Mouse (Mus musculus): Measurements from ENCODE around the gene Tnfrsf11a. TPM values are rescaled to one million over a fixed set of nuclear protein-coding genes. Genes with fewer than 3 reads are reported as not detected.

Tnfrsf11a gene
- total and polyA plus RNA-seq, 2 experiments from 2014 or later, result 1.1 to 4.0 TPM

DNA sequence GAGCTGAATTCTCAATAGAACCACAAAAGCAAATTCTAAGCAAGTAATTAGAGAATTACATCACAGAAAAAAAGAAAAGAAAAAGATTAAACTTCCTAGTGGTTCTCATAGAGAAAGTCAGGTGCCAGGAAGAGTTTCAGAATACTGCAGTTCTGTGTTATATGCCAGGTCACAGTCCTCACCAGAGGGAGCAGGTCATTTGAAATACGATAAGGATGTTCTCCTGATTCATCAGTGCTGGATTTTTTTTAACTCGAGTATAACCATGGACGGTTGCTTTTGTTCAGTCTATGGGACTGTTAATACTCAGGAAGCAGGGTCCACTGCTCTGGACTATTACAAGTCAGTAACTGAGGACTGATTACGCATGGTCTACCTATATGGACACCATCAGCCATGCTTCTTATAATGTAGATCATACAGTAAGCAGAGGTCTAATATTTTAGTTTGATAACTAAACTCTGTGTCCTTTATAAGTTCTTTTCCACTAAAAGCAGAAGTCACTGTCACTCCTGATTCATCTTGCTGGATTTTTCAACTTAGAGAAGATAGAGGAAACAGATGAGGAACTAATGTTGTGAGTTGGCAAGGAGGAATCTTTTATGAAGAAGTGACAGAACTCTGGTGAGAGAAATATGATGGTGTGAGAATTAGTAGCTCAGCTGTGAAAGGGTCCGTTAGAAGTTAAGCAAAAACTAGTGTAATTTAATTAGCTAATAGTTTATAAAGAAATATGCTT lies 33.5 kb upstream of the Tnfrsf11a start:
- no peaks in the 10 kb centered on the region for H3K27me3 ChIP-seq (ENCODE audit: insufficient read depth, low read length)
- ATAC-seq (no peak), DNase-seq (ENCODE audit: low spot score) (no peak)
- H3K4me1 ChIP-seq (ENCODE audit: insufficient read depth, low read length), result no peaks in the 10 kb centered on the region
- WGBS, result 92% methylated on average over 5 of the region's 5 CpGs
- no peak overlapping the region for H3K27ac ChIP-seq
- no peak overlapping the region for H3K4me3 ChIP-seq (ENCODE audit: low read length)
- peaks cover 24% of the 10 kb centered on the region for H3K36me3 ChIP-seq (ENCODE audit: insufficient read depth, low read length)
- H3K4me2 ChIP-seq (ENCODE audit: low read depth, low read length), result no peak overlapping the region
- no peaks in the 10 kb centered on the region for H3K9me3 ChIP-seq (ENCODE audit: low read length)
- H3K9ac ChIP-seq (replicated peaks; ENCODE audit: low read length), result no peak overlapping the region
- no peak for TF ChIP-seq CTCF (IDR thresholded peaks at IDR 0.05; ENCODE audit: low read depth)

DNA sequence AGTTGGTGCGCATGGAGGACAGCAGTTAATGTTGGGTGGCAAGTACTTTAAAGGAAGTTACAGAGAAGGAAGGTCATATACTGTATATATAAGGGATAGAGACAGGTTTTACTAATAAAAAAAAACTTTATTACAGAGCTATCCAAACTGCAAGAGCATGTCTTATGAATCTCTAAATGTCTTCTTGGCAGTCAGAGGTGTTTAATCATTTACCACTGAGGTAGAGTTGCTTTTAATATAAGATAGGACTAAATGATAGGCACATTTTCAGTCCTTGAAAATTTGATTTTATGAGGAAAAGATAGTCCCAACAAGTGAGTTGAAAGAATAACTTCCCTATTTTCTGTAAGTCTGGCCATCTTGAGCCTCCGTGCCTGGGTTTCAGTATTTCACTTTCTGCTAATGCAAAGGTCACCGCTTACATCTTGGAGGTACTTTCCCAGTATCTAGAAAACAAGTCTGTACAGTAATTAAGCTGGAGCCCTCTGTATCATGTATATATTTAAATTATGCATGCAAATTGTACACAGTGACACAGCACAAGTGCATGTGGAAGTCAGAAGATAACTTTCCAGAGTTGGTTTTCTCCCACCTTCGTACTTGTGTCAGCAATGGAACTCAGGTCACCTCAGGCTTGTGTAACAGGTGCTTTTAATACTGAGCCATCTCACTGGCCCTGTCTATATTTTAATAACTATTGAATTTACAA lies 32.3 kb upstream of the Tnfrsf11a start:
- Histone ChIP-seq H3K4me2 (ENCODE audit: low read depth, low read length) (no peak overlapping the region), H3K9ac (replicated peaks; ENCODE audit: low read length) (no peak overlapping the region), H3K9me3 (ENCODE audit: low read length) (no peaks in the 10 kb centered on the region), H3K36me3 (ENCODE audit: insufficient read depth, low read length) (peaks cover 27% of the 10 kb centered on the region), H3K4me3 (ENCODE audit: low read length) (no peak overlapping the region), H3K27ac (no peak overlapping the region), H3K4me1 (ENCODE audit: insufficient read depth, low read length) (no peaks in the 10 kb centered on the region), H3K27me3 (ENCODE audit: insufficient read depth, low read length) (no peaks in the 10 kb centered on the region)
- 97% methylated on average over 4 of the region's 4 CpGs for whole genome bisulfite sequencing
- TF ChIP-seq CTCF (IDR thresholded peaks at IDR 0.05; ENCODE audit: low read depth), result no peak
- no peak for ATAC-seq
- no peak for DNase-seq (ENCODE audit: low spot score)

DNA sequence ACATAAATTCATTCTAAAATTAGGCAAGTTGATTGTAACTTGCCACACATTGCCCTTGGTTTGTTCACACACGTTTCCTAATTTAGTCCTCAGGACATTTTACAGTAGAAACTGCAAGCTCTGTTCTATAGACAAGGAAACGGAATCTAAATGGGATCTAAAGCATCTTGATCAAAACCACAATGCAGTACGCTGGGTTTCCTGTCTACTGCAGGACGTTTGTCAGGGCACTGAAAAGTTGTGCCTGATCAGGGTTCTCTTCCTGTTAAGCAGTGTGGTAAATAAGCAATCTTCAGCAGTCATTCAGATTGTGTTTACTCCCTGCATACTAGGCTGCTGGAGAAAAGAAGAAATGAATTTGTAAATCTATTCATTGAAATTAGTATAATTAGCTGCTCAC lies 28.3 kb upstream of the Tnfrsf11a start:
- no peaks in the 10 kb centered on the region for H3K27me3 ChIP-seq (ENCODE audit: insufficient read depth, low read length)
- peaks cover 24% of the 10 kb centered on the region for H3K36me3 ChIP-seq (ENCODE audit: insufficient read depth, low read length)
- 85% methylated on average over 4 of the region's 4 CpGs for WGBS
- TF ChIP-seq CTCF (IDR thresholded peaks at IDR 0.05; ENCODE audit: low read depth), result no peak
- no peak overlapping the region for H3K4me2 ChIP-seq (ENCODE audit: low read depth, low read length)
- ATAC-seq (no peak), DNase-seq (ENCODE audit: low spot score) (no peak)
- no peaks in the 10 kb centered on the region for H3K9me3 ChIP-seq (ENCODE audit: low read length)
- H3K4me1 ChIP-seq (ENCODE audit: insufficient read depth, low read length), result no peaks in the 10 kb centered on the region
- H3K4me3 ChIP-seq (ENCODE audit: low read length), result no peak overlapping the region
- no peak overlapping the region for H3K27ac ChIP-seq
- H3K9ac ChIP-seq (replicated peaks; ENCODE audit: low read length), result no peak overlapping the region

DNA sequence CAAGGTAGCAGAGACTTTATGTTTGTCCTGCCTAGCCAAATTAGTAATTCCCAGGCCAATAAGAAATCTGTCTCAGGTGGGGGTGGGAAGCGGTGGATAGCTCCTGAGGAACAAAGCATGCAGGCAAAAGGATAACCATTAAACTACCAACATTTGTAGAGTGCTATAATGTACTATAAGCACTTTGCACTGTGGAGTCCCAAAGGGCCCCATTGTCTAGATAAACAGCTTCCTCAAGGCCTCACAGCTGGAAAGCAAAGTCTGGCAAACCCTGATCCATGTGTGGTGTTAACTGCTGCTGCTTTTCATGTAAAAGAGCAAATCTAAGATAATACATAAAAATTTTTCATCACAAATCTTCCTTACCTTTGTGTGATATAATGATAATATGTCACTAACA lies 27.6 kb upstream of the Tnfrsf11a start:
- Histone ChIP-seq H3K27ac (no peak overlapping the region), H3K4me3 (ENCODE audit: low read length) (no peak overlapping the region), H3K9ac (replicated peaks; ENCODE audit: low read length) (no peak overlapping the region), H3K27me3 (ENCODE audit: insufficient read depth, low read length) (no peaks in the 10 kb centered on the region), H3K4me2 (ENCODE audit: low read depth, low read length) (no peak overlapping the region), H3K36me3 (ENCODE audit: insufficient read depth, low read length) (peaks cover 20% of the 10 kb centered on the region), H3K4me1 (ENCODE audit: insufficient read depth, low read length) (no peaks in the 10 kb centered on the region), H3K9me3 (ENCODE audit: low read length) (no peaks in the 10 kb centered on the region)
- WGBS, result 93% methylated on average over 1 of the region's 1 CpGs
- no peak for DNase-seq (ENCODE audit: low spot score)
- no peak for ATAC-seq
- no peak for TF ChIP-seq CTCF (IDR thresholded peaks at IDR 0.05; ENCODE audit: low read depth)

DNA sequence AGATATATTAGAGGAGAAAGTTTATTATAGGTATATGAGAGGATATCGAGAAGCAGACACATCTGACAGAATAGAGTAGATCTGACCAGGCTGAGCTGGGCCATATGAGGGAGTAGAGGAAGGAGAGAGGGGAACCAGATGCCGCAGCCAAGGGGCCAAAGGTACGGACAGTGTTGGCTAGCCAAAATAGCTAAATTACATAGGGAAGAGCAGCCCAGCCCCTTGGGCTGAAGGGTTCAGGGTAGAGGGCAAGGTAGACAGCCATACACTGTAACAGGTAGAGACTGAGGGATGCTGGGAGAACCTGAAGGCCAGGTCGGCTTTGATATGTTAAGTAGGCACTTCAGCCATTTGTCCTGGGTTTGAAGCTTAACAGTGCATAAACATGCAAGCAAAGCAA lies 21.7 kb upstream of the Tnfrsf11a start:
- TF ChIP-seq CTCF (IDR thresholded peaks at IDR 0.05; ENCODE audit: low read depth), result no peak
- Histone ChIP-seq H3K36me3 (ENCODE audit: insufficient read depth, low read length) (no peaks in the 10 kb centered on the region), H3K4me3 (ENCODE audit: low read length) (no peak overlapping the region), H3K4me1 (ENCODE audit: insufficient read depth, low read length) (no peaks in the 10 kb centered on the region), H3K27me3 (ENCODE audit: insufficient read depth, low read length) (no peaks in the 10 kb centered on the region), H3K27ac (no peak overlapping the region), H3K9me3 (ENCODE audit: low read length) (0 out of 2 replicates have a peak, but pooled peaks cover 3% of the 10 kb centered on the region), H3K4me2 (ENCODE audit: low read depth, low read length) (no peak overlapping the region), H3K9ac (replicated peaks; ENCODE audit: low read length) (no peak overlapping the region)
- 91% methylated on average over 4 of the region's 4 CpGs for WGBS
- ATAC-seq, result no peak
- no peak for DNase-seq (ENCODE audit: low spot score)

DNA sequence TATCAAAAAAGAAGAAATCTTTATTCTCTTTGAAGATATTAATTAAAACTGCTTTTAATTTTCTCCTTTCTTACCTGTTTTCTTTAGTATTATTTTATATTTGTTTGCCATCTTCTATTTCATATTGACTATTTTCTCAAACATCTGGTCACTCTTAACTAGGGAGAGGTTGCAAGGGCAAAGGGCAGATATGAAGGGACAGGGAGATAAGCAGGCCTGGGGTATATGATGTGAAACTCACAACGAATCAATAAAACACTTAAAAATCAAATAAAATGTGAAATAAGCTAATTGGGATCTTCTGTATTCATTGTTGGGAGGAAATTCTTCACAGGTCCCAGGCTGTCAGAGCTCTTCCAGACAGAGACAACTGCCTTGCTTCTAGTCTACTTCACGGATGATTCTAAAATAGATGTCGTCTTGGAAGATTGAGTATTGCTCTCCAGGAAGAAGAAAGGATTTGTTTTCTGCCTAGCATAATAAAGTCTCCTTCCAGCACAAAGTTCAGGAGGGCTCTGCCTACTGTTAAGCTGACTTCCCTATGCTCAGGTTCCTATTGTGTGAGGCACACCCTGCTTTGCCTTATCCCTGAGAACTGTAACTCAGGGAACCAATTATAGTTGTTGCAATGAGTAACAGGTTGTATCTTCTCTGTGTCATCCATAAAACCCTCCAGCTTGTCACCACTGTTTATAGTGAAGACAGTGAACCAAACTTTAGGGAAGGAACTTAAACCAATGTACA lies 20.9 kb upstream of the Tnfrsf11a start:
- TF ChIP-seq CTCF (IDR thresholded peaks at IDR 0.05; ENCODE audit: low read depth), result no peak
- Histone ChIP-seq H3K27ac (no peak overlapping the region), H3K27me3 (ENCODE audit: insufficient read depth, low read length) (no peaks in the 10 kb centered on the region), H3K4me3 (ENCODE audit: low read length) (no peak overlapping the region), H3K4me1 (ENCODE audit: insufficient read depth, low read length) (no peaks in the 10 kb centered on the region), H3K9ac (replicated peaks; ENCODE audit: low read length) (no peak overlapping the region), H3K4me2 (ENCODE audit: low read depth, low read length) (no peak overlapping the region), H3K9me3 (ENCODE audit: low read length) (0 out of 2 replicates have a peak, but pooled peaks cover 3% of the 10 kb centered on the region), H3K36me3 (ENCODE audit: insufficient read depth, low read length) (no peaks in the 10 kb centered on the region)
- 78% methylated on average over 3 of the region's 3 CpGs for WGBS
- no peak for DNase-seq (ENCODE audit: low spot score)
- no peak for ATAC-seq

Data from hindbrain, postnatal 0 days (tissue).